Mouse (Mus musculus) intestine, embryonic 14.5 days (tissue): ENCODE measurements around the gene Aggf1. TPM values are rescaled to one million over a fixed set of nuclear protein-coding genes. Genes with fewer than 3 reads are reported as not detected.

Source experiments
- ATAC-seq: fragments of 200-750 bp; cut with Nextera tagmentation; replicated peaks from 2 replicates; pipeline ENCODE4 v1.8.0; 2017; ENCODE audit warnings: low read depth, moderate number of reproducible peaks, moderate TSS enrichment, moderate library complexity; ENCODE audit not compliant: low FRiP score, low TSS enrichment
- DNase-seq: peaks from one replicate; pipeline ENCODE4 v3.0.0-alpha.2; 2018; ENCODE audit warnings: low spot score
- H3K27ac ChIP-seq: fragments of 300-500 bp; sonication (generic); 2 replicates; pipeline ENCODE4 v1.5.1; 2014; ENCODE audit warnings: low read depth, mild to moderate bottlenecking, control low read depth
- H3K27me3 ChIP-seq: fragments of 300-500 bp; sonication (generic); replicated peaks from 2 replicates; pipeline ENCODE4 v1.6.1; 2014; ENCODE audit warnings: low read length, control low read depth; ENCODE audit not compliant: control insufficient read depth, insufficient read depth
- H3K36me3 ChIP-seq: fragments of 300-500 bp; sonication (generic); 2 replicates; pipeline ENCODE4 v1.6.1; 2014; ENCODE audit warnings: low read length, control low read depth; ENCODE audit not compliant: control insufficient read depth, insufficient read depth
- H3K4me1 ChIP-seq: fragments of 300-500 bp; sonication (generic); replicated peaks from 2 replicates; pipeline ENCODE4 v1.6.1; 2014; ENCODE audit warnings: low read length, control low read depth, mixed read lengths; ENCODE audit not compliant: control insufficient read depth, insufficient read depth
- H3K4me2 ChIP-seq: fragments of 300-500 bp; sonication (generic); 2 replicates; pipeline ENCODE4 v1.6.1; 2014; ENCODE audit warnings: low read length
- H3K4me3 ChIP-seq: fragments of 300-500 bp; sonication (generic); 2 replicates; pipeline ENCODE4 v1.5.1; 2014; ENCODE audit warnings: low read depth, low read length, control low read depth, mixed read lengths
- H3K9ac ChIP-seq: fragments of 300-500 bp; sonication (generic); 2 replicates; pipeline ENCODE4 v1.6.1; 2014; ENCODE audit warnings: mild to moderate bottlenecking, low read length
- H3K9me3 ChIP-seq: fragments of 300-500 bp; sonication (generic); 2 replicates; pipeline ENCODE4 v1.6.1; 2016; ENCODE audit warnings: low read length, control low read depth; ENCODE audit not compliant: control insufficient read depth
- WGBS: fragments of 180-500 bp; shearing (Covaris S2); extraction: QIAGEN DNeasy Blood & Tissue Kit; methylation state at CpG from one replicate; pipeline ENCODE4 v1.1.7; 2014; 5-methylcytosine and 5-hydroxymethylcytosine counted together
- polyA plus RNA-seq: library from polyadenylated mRNA; unstranded; fragments of >200 nt; fragmentation: Nextera tagmentation; extraction: Ambion mirVana; gene quantifications from 2 replicates; pipeline ENCODE4 v1.2.1, GENCODE M21; 2014

Gene Aggf1
- polyA plus RNA-seq, 1 experiment from 2014 or later = 32.1 TPM

GRCm38 (mm10) chr13:95307100-95307655, 68.0 kb downstream of the Aggf1 start:
- Histone ChIP-seq H3K4me3 (no peak overlapping the region), H3K9ac (no peak overlapping the region), H3K4me2 (no peak overlapping the region), H3K36me3 (no peaks in the 10 kb centered on the region), H3K4me1 (no peaks in the 10 kb centered on the region), H3K9me3 (no peaks in the 10 kb centered on the region), H3K27me3 (no peaks in the 10 kb centered on the region), H3K27ac (no peak overlapping the region)
- 61% methylated on average over 8 of the region's 8 CpGs for WGBS
- DNase-seq = no peak
- no peak for ATAC-seq

GRCm38 (mm10) chr13:95306596-95306995, 68.6 kb downstream of the Aggf1 start:
- Histone ChIP-seq H3K4me1 (no peaks in the 10 kb centered on the region), H3K27me3 (no peaks in the 10 kb centered on the region), H3K27ac (no peak overlapping the region), H3K9ac (no peak overlapping the region), H3K4me3 (no peak overlapping the region), H3K36me3 (no peaks in the 10 kb centered on the region), H3K4me2 (no peak overlapping the region), H3K9me3 (no peaks in the 10 kb centered on the region)
- ATAC-seq (no peak), DNase-seq (no peak)
- 44% methylated on average over 4 of the region's 4 CpGs for WGBS

Other genes with a start within 250 kb of the Aggf1 start
- gene Pde8b, start 125.0 kb downstream of the Aggf1 start, polyA plus RNA-seq = 6.4 and 6.9 TPM in 2 replicates
- 53.0 and 55.2 TPM in 2 replicates for gene Zbed3, start 51.7 kb downstream of the Aggf1 start, polyA plus RNA-seq
- gene Crhbp, start 69.6 kb upstream of the Aggf1 start, polyA plus RNA-seq = 0.16 and 0.24 TPM in 2 replicates
- not detected in 2 replicates for gene S100z, start 103.4 kb upstream of the Aggf1 start, polyA plus RNA-seq
- gene F2rl1, start 149.9 kb upstream of the Aggf1 start, polyA plus RNA-seq = 14.2 and 14.3 TPM in 2 replicates
- 58.5 and 69.5 TPM in 2 replicates for gene F2r, start 243.1 kb upstream of the Aggf1 start, polyA plus RNA-seq